Mouse (Mus musculus): Measurements from ENCODE around the gene Ripk3. TPM values are rescaled to one million over a fixed set of nuclear protein-coding genes. Genes with fewer than 3 reads are reported as not detected.

The Ripk3 gene
- total RNA-seq, 1 experiment from 2014 or later: 23.8 TPM

GRCm38 (mm10) chr14:55735334-55735733 is 53.3 kb downstream of the Ripk3 start:
- no peak for ATAC-seq (replicated peaks in 1 of 2; ENCODE audit: insufficient read depth in 1 of 2, low FRiP score in 2 of 2, low TSS enrichment in 1 of 2, low read depth in 1 of 2, poor library complexity in 2 of 2, severe bottlenecking in 2 of 2)

Other genes starting within 250 kb of the Ripk3 start
- 50.8 and 58.0 TPM in 2 replicates for gene Pck2, start 248.6 kb downstream of the Ripk3 start, total RNA-seq (2017)
- gene Dcaf11, start 228.9 kb downstream of the Ripk3 start, total RNA-seq (2017): 47.6 and 53.3 TPM in 2 replicates
- gene A730061H03Rik, start 228.5 kb downstream of the Ripk3 start, total RNA-seq (2017): 3.4 TPM in 1 of 2 replicates, not detected in the other
- not detected in 2 replicates for gene Fitm1, start 213.2 kb downstream of the Ripk3 start, total RNA-seq (2017)
- 367 and 390 TPM in 2 replicates for gene Psme1, start 210.7 kb downstream of the Ripk3 start, total RNA-seq (2017)
- 8.5 and 8.9 TPM in 2 replicates for gene Emc9, start 203.6 kb downstream of the Ripk3 start, total RNA-seq (2017)
- gene Psme2, start 197.8 kb downstream of the Ripk3 start, total RNA-seq (2017): 189 and 244 TPM in 2 replicates
- 11.5 and 19.8 TPM in 2 replicates for gene Rnf31, start 197.2 kb downstream of the Ripk3 start, total RNA-seq (2017)
- 61.3 and 91.7 TPM in 2 replicates for gene Irf9, start 185.3 kb downstream of the Ripk3 start, total RNA-seq (2017)
- gene Rec8, start 170.8 kb downstream of the Ripk3 start, total RNA-seq (2017): 15.4 and 17.9 TPM in 2 replicates
- 14.3 and 35.2 TPM in 2 replicates for gene Ipo4, start 152.9 kb downstream of the Ripk3 start, total RNA-seq (2017)
- 1.8 and 8.2 TPM in 2 replicates for gene Gm49378, start 151.0 kb downstream of the Ripk3 start, total RNA-seq (2017)
- gene Tm9sf1, start 145.1 kb downstream of the Ripk3 start, total RNA-seq (2017): 48.5 and 55.1 TPM in 2 replicates
- 0.40 and 0.94 TPM in 2 replicates for gene Tssk4, start 138.7 kb downstream of the Ripk3 start, total RNA-seq (2017)
- gene Mdp1, start 128.4 kb downstream of the Ripk3 start, total RNA-seq (2017): 29.1 and 31.1 TPM in 2 replicates
- 30.7 and 38.3 TPM in 2 replicates for gene Gmpr2, start 116.9 kb downstream of the Ripk3 start, total RNA-seq (2017)
- gene Nedd8, start 116.7 kb downstream of the Ripk3 start, total RNA-seq (2017): 209 and 317 TPM in 2 replicates
- gene Tinf2, start 107.0 kb downstream of the Ripk3 start, total RNA-seq (2017): 27.3 and 34.1 TPM in 2 replicates
- gene Tgm1, start 74.9 kb downstream of the Ripk3 start, total RNA-seq (2017): 1.3 and 5.8 TPM in 2 replicates
- gene Rabggta, start 66.6 kb downstream of the Ripk3 start, total RNA-seq (2017): 17.2 and 17.9 TPM in 2 replicates
- 25.3 TPM in 2 replicates for gene Dhrs1, start 43.2 kb downstream of the Ripk3 start, total RNA-seq (2017)
- 16.6 and 20.9 TPM in 2 replicates for gene Nop9, start 43.2 kb downstream of the Ripk3 start, total RNA-seq (2017)
- gene Cideb, start 30.4 kb downstream of the Ripk3 start, total RNA-seq (2017): not detected in 2 replicates
- gene Ltb4r2, start 27.4 kb downstream of the Ripk3 start, total RNA-seq (2017): 0.60 and 0.63 TPM in 2 replicates
- 4.0 and 11.2 TPM in 2 replicates for gene Ltb4r1, start 22.9 kb downstream of the Ripk3 start, total RNA-seq (2017)
- 1.0 and 2.2 TPM in 2 replicates for gene Adcy4, start 4.8 kb downstream of the Ripk3 start, total RNA-seq (2017)
- gene Nfatc4, start 34.3 kb upstream of the Ripk3 start, total RNA-seq (2017): 0.31 and 0.35 TPM in 2 replicates
- 13.0 and 13.1 TPM in 2 replicates for gene Nynrin, start 65.1 kb upstream of the Ripk3 start, total RNA-seq (2017)
- 0.05 TPM in 1 of 2 replicates, not detected in the other for gene Cbln3, start 95.5 kb upstream of the Ripk3 start, total RNA-seq (2017)
- gene Khnyn, start 96.1 kb upstream of the Ripk3 start, total RNA-seq (2017): 40.6 and 50.5 TPM in 2 replicates
- gene Sdr39u1, start 111.4 kb upstream of the Ripk3 start, total RNA-seq (2017): 10.3 and 27.3 TPM in 2 replicates
- 0.88 TPM in 1 of 2 replicates, not detected in the other for gene Cma1, start 155.8 kb upstream of the Ripk3 start, total RNA-seq (2017)
- not detected in 2 replicates for gene Cma2, start 162.1 kb upstream of the Ripk3 start, total RNA-seq (2017)
- not detected in 2 replicates for gene Mcpt1, start 229.1 kb upstream of the Ripk3 start, total RNA-seq (2017)
- gene Mcpt9, start 241.6 kb upstream of the Ripk3 start, total RNA-seq (2017): not detected in 2 replicates

Measured in hematopoietic stem cell, adult 5-6 weeks (primary cell).